Mouse (Mus musculus) stomach, embryonic 15.5 days (tissue): ENCODE measurements around the gene Tenm3. TPM values are rescaled to one million over a fixed set of nuclear protein-coding genes. Genes with fewer than 3 reads are reported as not detected.
A peak's percentile ranks its signal among the peaks of the same experiment; 100 is the strongest.

ENCODE experiments used
- ATAC-seq: fragments of 200-750 bp; cut with Nextera tagmentation; 2 replicates; pipeline ENCODE4 v1.8.0; 2017; ENCODE audit warnings: low read depth, moderate number of reproducible peaks, moderate TSS enrichment; ENCODE audit not compliant: insufficient read depth, low FRiP score
- H3K27ac ChIP-seq: fragments of 300-500 bp; sonication (generic); 2 replicates; pipeline ENCODE4 v1.5.1; 2015; ENCODE audit warnings: mild to moderate bottlenecking, inconsistent platforms
- H3K27me3 ChIP-seq: fragments of 300-500 bp; sonication (generic); replicated peaks from 2 replicates; pipeline ENCODE4 v1.6.1; 2015; ENCODE audit warnings: inconsistent platforms
- H3K36me3 ChIP-seq: fragments of 300-500 bp; sonication (generic); 2 replicates; pipeline ENCODE4 v1.6.1; 2015; ENCODE audit warnings: inconsistent platforms
- H3K4me1 ChIP-seq: fragments of 300-500 bp; sonication (generic); 2 replicates; pipeline ENCODE4 v1.6.1; 2015; ENCODE audit warnings: inconsistent platforms
- H3K4me2 ChIP-seq: fragments of 300-500 bp; sonication (generic); 2 replicates; pipeline ENCODE4 v1.6.1; 2015; ENCODE audit warnings: mild to moderate bottlenecking, inconsistent platforms
- H3K4me3 ChIP-seq: fragments of 300-500 bp; sonication (generic); replicated peaks from 2 replicates; pipeline ENCODE4 v1.5.1; 2015; ENCODE audit warnings: inconsistent platforms
- H3K9ac ChIP-seq: fragments of 300-500 bp; sonication (generic); 2 replicates; pipeline ENCODE4 v1.6.1; 2015; ENCODE audit warnings: inconsistent platforms
- H3K9me3 ChIP-seq: fragments of 300-500 bp; sonication (generic); 2 replicates; pipeline ENCODE4 v1.6.1; 2016; ENCODE audit warnings: inconsistent platforms
- WGBS: fragments of 180-500 bp; shearing (Covaris S2); methylation state at CpG from one replicate; pipeline ENCODE4 v1.1.7; 2015; 5-methylcytosine and 5-hydroxymethylcytosine counted together
- polyA plus RNA-seq: library from polyadenylated mRNA; unstranded; fragments of >200 nt; fragmentation: Nextera tagmentation; extraction: Ambion mirVana; gene quantifications from 2 replicates; pipeline ENCODE4 v1.2.1, GENCODE M21; 2015

Tenm3 gene
- polyA plus RNA-seq, 1 experiment from 2014 or later: 14.6 TPM

- no peak overlapping the region for H3K4me3 ChIP-seq
- H3K27ac ChIP-seq: no peak overlapping the region
- no peaks in the 10 kb centered on the region for H3K27me3 ChIP-seq
- ATAC-seq: no peak
- H3K9ac ChIP-seq: no peak overlapping the region
- no peaks in the 10 kb centered on the region for H3K36me3 ChIP-seq
- no peak overlapping the region for H3K4me2 ChIP-seq
- 33% methylated on average over 5 of the region's 5 CpGs for WGBS
- peaks cover 4% of the 10 kb centered on the region; the same call in 1 of the 2 replicates for H3K4me1 ChIP-seq
- no peaks in the 10 kb centered on the region for H3K9me3 ChIP-seq
Measured at GRCm38 (mm10) chr8:48458373-48458772, 385.4 kb downstream of the Tenm3 start.

- peaks cover 4% of the 10 kb centered on the region; the same call in 1 of the 2 replicates for H3K4me1 ChIP-seq
- H3K27ac ChIP-seq: no peak overlapping the region
- ATAC-seq: no peak
- WGBS: 59% methylated on average over 22 of the region's 22 CpGs
- 0 out of 2 replicates have a peak overlapping the region, but pooled peaks have one; percentile 13 for H3K4me2 ChIP-seq
- no peaks in the 10 kb centered on the region for H3K36me3 ChIP-seq
- H3K27me3 ChIP-seq: no peaks in the 10 kb centered on the region
- H3K9ac ChIP-seq: no peak overlapping the region
- no peaks in the 10 kb centered on the region for H3K9me3 ChIP-seq
- H3K4me3 ChIP-seq: no peak overlapping the region
Measured at GRCm38 (mm10) chr8:48456328-48457124, 387.2 kb downstream of the Tenm3 start.

- Histone ChIP-seq H3K4me2 (no peak overlapping the region), H3K27me3 (no peaks in the 10 kb centered on the region), H3K9ac (no peak overlapping the region), H3K4me1 (no peaks in the 10 kb centered on the region), H3K9me3 (no peaks in the 10 kb centered on the region), H3K36me3 (no peaks in the 10 kb centered on the region), H3K27ac (no peak overlapping the region), H3K4me3 (no peak overlapping the region)
- WGBS: 38% methylated on average over 7 of the region's 7 CpGs
- ATAC-seq: no peak
Measured at GRCm38 (mm10) chr8:48451247-48451635, 392.5 kb downstream of the Tenm3 start.

GRCm38 (mm10) chr8:48450397-48451246 is 393.1 kb downstream of the Tenm3 start:
- no peaks in the 10 kb centered on the region for H3K36me3 ChIP-seq
- H3K4me2 ChIP-seq: no peak overlapping the region
- WGBS: 64% methylated on average over 23 of the region's 23 CpGs
- H3K27ac ChIP-seq: no peak overlapping the region
- H3K9me3 ChIP-seq: no peaks in the 10 kb centered on the region
- ATAC-seq: no peak
- H3K9ac ChIP-seq: no peak overlapping the region
- H3K4me1 ChIP-seq: no peaks in the 10 kb centered on the region
- H3K27me3 ChIP-seq: no peaks in the 10 kb centered on the region
- no peak overlapping the region for H3K4me3 ChIP-seq

GRCm38 (mm10) chr8:48449625-48450024 is 394.1 kb downstream of the Tenm3 start:
- H3K27me3 ChIP-seq: no peaks in the 10 kb centered on the region
- no peak overlapping the region for H3K27ac ChIP-seq
- WGBS: 15% methylated on average over 3 of the region's 3 CpGs
- ATAC-seq: no peak
- H3K4me2 ChIP-seq: no peak overlapping the region
- no peak overlapping the region for H3K9ac ChIP-seq
- H3K36me3 ChIP-seq: no peaks in the 10 kb centered on the region
- H3K4me1 ChIP-seq: no peaks in the 10 kb centered on the region
- no peaks in the 10 kb centered on the region for H3K9me3 ChIP-seq
- no peak overlapping the region for H3K4me3 ChIP-seq

GRCm38 (mm10) chr8:48445690-48446089 is 398.1 kb downstream of the Tenm3 start:
- H3K4me1 ChIP-seq: no peaks in the 10 kb centered on the region
- H3K9ac ChIP-seq: no peak overlapping the region
- no peak for ATAC-seq
- 92% methylated on average over 4 of the region's 4 CpGs for WGBS
- no peak overlapping the region for H3K4me3 ChIP-seq
- no peaks in the 10 kb centered on the region for H3K27me3 ChIP-seq
- no peaks in the 10 kb centered on the region for H3K9me3 ChIP-seq
- H3K4me2 ChIP-seq: no peak overlapping the region
- H3K27ac ChIP-seq: no peak overlapping the region
- no peaks in the 10 kb centered on the region for H3K36me3 ChIP-seq

GRCm38 (mm10) chr8:48439491-48439890 is 404.3 kb downstream of the Tenm3 start:
- Histone ChIP-seq H3K4me2 (no peak overlapping the region), H3K4me3 (no peak overlapping the region), H3K9ac (no peak overlapping the region), H3K36me3 (no peaks in the 10 kb centered on the region), H3K4me1 (no peaks in the 10 kb centered on the region), H3K27me3 (no peaks in the 10 kb centered on the region), H3K27ac (no peak overlapping the region), H3K9me3 (no peaks in the 10 kb centered on the region)
- WGBS: 77% methylated on average over 12 of the region's 12 CpGs
- ATAC-seq: no peak

- Histone ChIP-seq H3K9me3 (no peaks in the 10 kb centered on the region), H3K27ac (no peak overlapping the region), H3K36me3 (no peaks in the 10 kb centered on the region), H3K27me3 (no peaks in the 10 kb centered on the region), H3K4me2 (no peak overlapping the region), H3K4me3 (no peak overlapping the region), H3K9ac (no peak overlapping the region), H3K4me1 (no peaks in the 10 kb centered on the region)
- no peak for ATAC-seq
- 77% methylated on average over 16 of the region's 16 CpGs for whole genome bisulfite sequencing
Measured at GRCm38 (mm10) chr8:48437523-48438207, 406.1 kb downstream of the Tenm3 start.

GRCm38 (mm10) chr8:48425101-48425500 is 418.6 kb downstream of the Tenm3 start:
- Histone ChIP-seq H3K4me3 (no peak overlapping the region), H3K4me1 (no peaks in the 10 kb centered on the region), H3K9ac (no peak overlapping the region), H3K27me3 (no peaks in the 10 kb centered on the region), H3K27ac (no peak overlapping the region), H3K9me3 (no peaks in the 10 kb centered on the region), H3K4me2 (no peak overlapping the region), H3K36me3 (no peaks in the 10 kb centered on the region)
- no peak for ATAC-seq
- 75% methylated on average over 11 of the region's 11 CpGs for WGBS

GRCm38 (mm10) chr8:48417714-48418113 is 426.0 kb downstream of the Tenm3 start:
- no peaks in the 10 kb centered on the region for H3K4me1 ChIP-seq
- no peaks in the 10 kb centered on the region for H3K9me3 ChIP-seq
- H3K9ac ChIP-seq: no peak overlapping the region
- no peak overlapping the region for H3K4me2 ChIP-seq
- no peaks in the 10 kb centered on the region for H3K36me3 ChIP-seq
- H3K27ac ChIP-seq: no peak overlapping the region
- no peak; the same call in 1 of the 2 replicates for ATAC-seq
- H3K27me3 ChIP-seq: no peaks in the 10 kb centered on the region
- H3K4me3 ChIP-seq: no peak overlapping the region
- WGBS: 72% methylated on average over 11 of the region's 11 CpGs

GRCm38 (mm10) chr8:48410916-48411315 is 432.8 kb downstream of the Tenm3 start:
- no peaks in the 10 kb centered on the region for H3K36me3 ChIP-seq
- H3K27ac ChIP-seq: no peak overlapping the region
- no peaks in the 10 kb centered on the region for H3K9me3 ChIP-seq
- H3K4me1 ChIP-seq: no peaks in the 10 kb centered on the region
- H3K27me3 ChIP-seq: no peaks in the 10 kb centered on the region
- H3K4me2 ChIP-seq: no peak overlapping the region
- H3K9ac ChIP-seq: no peak overlapping the region
- no peak for ATAC-seq
- 94% methylated on average over 8 of the region's 8 CpGs for WGBS
- H3K4me3 ChIP-seq: no peak overlapping the region

- no peak overlapping the region for H3K4me3 ChIP-seq
- WGBS: 68% methylated on average over 12 of the region's 12 CpGs
Measured at GRCm38 (mm10) chr8:48400572-48400972, 443.2 kb downstream of the Tenm3 start.

More at GRCm38 (mm10) chr8:48400572-48400972, 443.2 kb downstream of the Tenm3 start:
- no peak for ATAC-seq
- Histone ChIP-seq H3K27me3 (no peaks in the 10 kb centered on the region), H3K36me3 (no peaks in the 10 kb centered on the region), H3K27ac (no peak overlapping the region), H3K4me2 (no peak overlapping the region), H3K9me3 (no peaks in the 10 kb centered on the region), H3K9ac (no peak overlapping the region), H3K4me1 (no peaks in the 10 kb centered on the region)
